Comparison of ENCODE assay signal across 17 mouse cellular contexts in genomic region chr16:35038343-35039057, GRCm38 (mm10). TPM values are rescaled to one million over a fixed set of nuclear protein-coding genes. Genes with fewer than 3 reads are reported as not detected.
DNase-seq lines count a peak whose midpoint lies in the region; ATAC-seq lines count a peak whose summit lies in the region.
"Had no signal": no experiment of that assay in that cellular context is flagged by ENCODE, and none has a peak within 500 bp of the region (broad histone marks: within the 10 kb centered on the region; RNA-seq: fewer than 3 reads in every experiment).

No protein-coding gene starts in this region.

- no peak overlapping the region for H3K9ac ChIP-seq in hindbrain, embryonic 14.5 days
- H3K9ac ChIP-seq in neural tube, embryonic 11.5 days (ENCODE audit: low read length) = no peak overlapping the region
- H3K9ac ChIP-seq: embryonic facial prominence, embryonic 12.5 days; heart, embryonic 15.5 days; kidney, embryonic 15.5 days; liver, postnatal 0 days had no signal

- H3K9me3 ChIP-seq in hindbrain, embryonic 10.5 days = no peaks in the 10 kb centered on the region
- H3K9me3 ChIP-seq in hindbrain, embryonic 14.5 days (ENCODE audit: control insufficient read depth, low read length) = no peaks in the 10 kb centered on the region
- no peaks in the 10 kb centered on the region for H3K9me3 ChIP-seq in neural tube, embryonic 11.5 days (ENCODE audit: control insufficient read depth, low read length)
- H3K9me3 ChIP-seq: embryonic facial prominence, embryonic 12.5 days; heart, embryonic 15.5 days; kidney, embryonic 15.5 days had no signal

- DNase-seq in hindbrain, embryonic 10.5 days (ENCODE audit: low spot score) = peak; percentile 6
- no peak for DNase-seq in hindbrain, embryonic 14.5 days (ENCODE audit: low spot score)
- no peak for DNase-seq in neural tube, embryonic 11.5 days (ENCODE audit: low spot score)
- no peak for DNase-seq in neural tube, embryonic 10.5 days (ENCODE audit: extremely low spot score, low spot score)
- DNase-seq in embryo, embryonic 10.5 days (ENCODE audit: low spot score) = peak; percentile 49
- DNase-seq in spleen, adult 12 weeks (ENCODE audit: low spot score) = no peak
- no peak for DNase-seq in cerebellum, adult 18-20 months
- DNase-seq: adrenal gland, postnatal 14 days; B cell, adult 2 months; cerebellum, adult 9-10 months; liver, postnatal 0 days; right cerebral cortex, adult 18-20 months; thymus, postnatal 4 days had no signal

- H3K4me1 ChIP-seq in hindbrain, embryonic 10.5 days (replicated peaks) = peaks cover 30% of the 10 kb centered on the region
- no peaks in the 10 kb centered on the region for H3K4me1 ChIP-seq in hindbrain, embryonic 14.5 days (replicated peaks; ENCODE audit: control insufficient read depth, insufficient read depth, low read length)
- peaks cover 9% of the 10 kb centered on the region for H3K4me1 ChIP-seq in neural tube, embryonic 11.5 days (ENCODE audit: control insufficient read depth, insufficient read depth, low read length)

- peak overlapping the region; percentile 71 for H3K27ac ChIP-seq in hindbrain, embryonic 10.5 days
- H3K27ac ChIP-seq in hindbrain, embryonic 14.5 days = no peak overlapping the region
- no peak overlapping the region for H3K27ac ChIP-seq in neural tube, embryonic 11.5 days (ENCODE audit: low read depth, low read length)
- H3K27ac ChIP-seq: embryonic facial prominence, embryonic 12.5 days; heart, embryonic 15.5 days; kidney, embryonic 15.5 days; left cerebral cortex, adult 2 months had no signal

- no peak overlapping the region for H3K4me3 ChIP-seq in hindbrain, embryonic 10.5 days
- H3K4me3 ChIP-seq in hindbrain, embryonic 14.5 days (replicated peaks; ENCODE audit: low read length) = no peak overlapping the region
- no peak overlapping the region for H3K4me3 ChIP-seq in neural tube, embryonic 11.5 days (ENCODE audit: low read depth, low read length)
- H3K4me3 ChIP-seq: embryonic facial prominence, embryonic 12.5 days; heart, embryonic 15.5 days; kidney, embryonic 15.5 days; left cerebral cortex, adult 2 months had no signal

- H3K4me2 ChIP-seq in hindbrain, embryonic 14.5 days (replicated peaks) = no peak overlapping the region
- H3K4me2 ChIP-seq in neural tube, embryonic 11.5 days (ENCODE audit: low read depth) = no peak overlapping the region
- H3K4me2 ChIP-seq: embryonic facial prominence, embryonic 12.5 days; heart, embryonic 15.5 days; kidney, embryonic 15.5 days had no signal

- H3K27me3 ChIP-seq in hindbrain, embryonic 10.5 days (ENCODE audit: insufficient read depth, poor library complexity, severe bottlenecking) = no peaks in the 10 kb centered on the region
- no peaks in the 10 kb centered on the region for H3K27me3 ChIP-seq in hindbrain, embryonic 14.5 days (ENCODE audit: control insufficient read depth, insufficient read depth, low read length)
- H3K27me3 ChIP-seq in neural tube, embryonic 11.5 days (ENCODE audit: control insufficient read depth, insufficient read depth, low read length) = no peaks in the 10 kb centered on the region
- H3K27me3 ChIP-seq: embryonic facial prominence, embryonic 12.5 days; heart, embryonic 15.5 days; kidney, embryonic 15.5 days had no signal

- ATAC-seq in hindbrain, embryonic 14.5 days (ENCODE audit: low FRiP score) = no peak
- ATAC-seq in neural tube, embryonic 11.5 days (ENCODE audit: insufficient read depth, low FRiP score, low TSS enrichment) = peak; percentile 38; the same call in 1 of the 2 replicates
- ATAC-seq: liver, postnatal 0 days had no signal

- H3K36me3 ChIP-seq in hindbrain, embryonic 10.5 days = peaks cover 42% of the 10 kb centered on the region
- peaks cover 21% of the 10 kb centered on the region for H3K36me3 ChIP-seq in hindbrain, embryonic 14.5 days (replicated peaks; ENCODE audit: control insufficient read depth, insufficient read depth)
- no peaks in the 10 kb centered on the region for H3K36me3 ChIP-seq in neural tube, embryonic 11.5 days (ENCODE audit: control insufficient read depth, insufficient read depth, low read length)

- WGBS in hindbrain, embryonic 10.5 days = 27% methylated on average over 4 of the region's 4 CpGs
- 13% methylated on average over 4 of the region's 4 CpGs for WGBS in hindbrain, embryonic 14.5 days
- 18% methylated on average over 4 of the region's 4 CpGs for WGBS in neural tube, embryonic 11.5 days

RNA-seq across cellular contexts. Expression of gene Hacd2, which starts 16.3 kb away (rescaled TPM):
- 72.5 and 74.9 TPM in 2 replicates for polyA plus RNA-seq in hindbrain, embryonic 10.5 days (2016; fragmentation: Nextera tagmentation; extraction: Ambion mirVana)
- polyA plus RNA-seq in hindbrain, embryonic 14.5 days (2014; fragmentation: Nextera tagmentation; extraction: Ambion mirVana) = 29.3 and 29.9 TPM in 2 replicates
- 25.7 and 29.3 TPM in 2 replicates for polyA plus RNA-seq in neural tube, embryonic 11.5 days (2014; fragmentation: Nextera tagmentation; extraction: Ambion mirVana)

Comparison
In these comparisons a context has a peak if more than half of its experiments do, and no peak if none do; other contexts are left out.
1. DNase-seq: peak in hindbrain, embryonic 10.5 days (single experiment) and embryo, embryonic 10.5 days (single experiment); none in hindbrain, embryonic 14.5 days (single experiment), neural tube, embryonic 11.5 days (single experiment), neural tube, embryonic 10.5 days (single experiment), spleen, adult 12 weeks (single experiment) and cerebellum, adult 18-20 months (0 of 2).